Mouse (Mus musculus) stomach, postnatal 0 days (tissue): ENCODE data around the gene Plcz1.

ENCODE experiments used
- CTCF ChIP-seq: IDR thresholded peaks from 2 replicates; pipeline ENCODE4 v1.5.1; 2016; ENCODE audit warnings: antibody characterized with exemption, low read depth, mild to moderate bottlenecking, moderate library complexity
- EP300 ChIP-seq: optimal IDR thresholded peaks from 2 replicates; pipeline ENCODE3; 2016; ENCODE audit warnings: antibody characterized with exemption

- no peak for TF ChIP-seq CTCF
- no peak for TF ChIP-seq EP300
Measured at GRCm38 (mm10) chr6:139981061-139981460, 60.2 kb downstream of the Plcz1 start.
